Mouse (Mus musculus): ENCODE results near the gene Cx3cl1. TPM values are rescaled to one million over a fixed set of nuclear protein-coding genes. Genes with fewer than 3 reads are reported as not detected.
A peak's percentile ranks its signal among the peaks of the same experiment; 100 is the strongest.

The Cx3cl1 gene
- polyA plus RNA-seq, 1 experiment = 33.8 TPM

DNA sequence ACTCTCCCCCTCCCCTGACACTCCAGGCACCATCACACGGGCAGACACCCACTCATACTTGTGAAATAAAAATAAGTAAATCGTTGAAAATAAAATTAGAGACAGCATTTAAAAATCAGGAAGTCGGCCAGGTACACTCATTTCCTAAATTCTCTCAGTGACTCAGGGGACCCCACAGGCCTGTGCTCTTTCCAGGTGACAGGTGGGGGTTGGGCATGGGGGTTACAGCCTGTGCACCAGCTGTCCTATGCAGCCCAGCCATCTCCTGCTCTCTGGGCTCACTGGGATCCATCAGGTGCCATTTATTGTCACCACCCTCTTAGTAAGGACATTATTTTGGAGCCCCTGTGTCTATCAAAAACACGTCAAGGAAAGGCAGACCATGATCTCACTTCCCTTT lies 12.1 kb downstream of the Cx3cl1 start:
- 20% methylated on average over 4 of the region's 4 CpGs for WGBS
- DNase-seq = no peak

DNA sequence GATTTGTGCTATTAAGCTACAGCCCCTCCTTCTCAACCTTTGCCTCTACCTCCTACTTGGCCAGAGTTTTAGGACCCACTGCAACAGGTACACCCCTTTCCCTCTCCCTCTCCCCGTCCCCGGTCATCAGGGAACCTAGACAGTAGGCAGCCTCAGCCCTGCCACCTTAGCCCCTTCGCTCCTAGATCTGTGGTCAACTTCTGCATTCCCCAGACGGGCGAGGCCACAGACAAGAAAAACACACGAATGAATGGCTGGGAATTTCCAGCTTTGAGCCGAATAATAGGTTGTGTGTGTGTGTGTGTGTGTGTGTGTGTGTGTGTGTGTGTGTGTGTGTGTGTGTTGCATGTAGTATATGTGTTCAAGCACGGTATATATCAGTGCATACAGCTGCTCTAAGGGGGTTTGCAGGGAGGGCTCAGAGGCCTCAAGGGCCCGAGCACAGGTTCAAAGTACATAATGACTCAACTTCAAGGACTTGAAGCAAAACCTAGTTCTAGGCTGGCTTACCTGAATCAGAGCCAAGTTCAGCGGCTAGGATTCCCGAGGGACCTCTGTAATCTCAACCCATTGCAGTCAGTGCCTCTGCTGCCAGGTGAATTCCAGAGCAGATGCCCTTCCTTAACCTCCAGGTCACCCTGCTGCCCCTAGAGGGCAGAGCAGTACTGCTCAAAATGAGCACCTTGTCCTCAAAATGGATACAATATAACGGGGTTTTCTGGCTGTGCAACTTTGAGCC lies 13.6 kb downstream of the Cx3cl1 start:
- DNase-seq = peak; percentile 43
- Histone ChIP-seq H3K4me3 (ENCODE audit: control insufficient read depth, insufficient read depth, low read length) (no peak overlapping the region), H3K4me1 (replicated peaks; ENCODE audit: control insufficient read depth, insufficient read depth, low read length) (no peaks in the 10 kb centered on the region; the same call in 1 of the 2 replicates), H3K27me3 (ENCODE audit: control insufficient read depth, insufficient read depth, low read length) (no peaks in the 10 kb centered on the region), H3K27ac (ENCODE audit: control insufficient read depth, insufficient read depth, low read length) (no peak overlapping the region), H3K36me3 (ENCODE audit: control insufficient read depth, insufficient read depth, low read length) (no peaks in the 10 kb centered on the region)
- WGBS = 63% methylated on average over 12 of the region's 12 CpGs
- no peak for TF ChIP-seq POLR2A (IDR thresholded peaks at IDR 0.05; ENCODE audit: control insufficient read depth, extremely low read depth, insufficient read depth, low read length, poor library complexity)
- no peak for TF ChIP-seq CTCF (IDR thresholded peaks at IDR 0.05; ENCODE audit: borderline replicate concordance, control insufficient read depth, extremely low read depth, insufficient read depth, low read length, poor library complexity)

More for the DNA sequence above, 12.1 kb downstream of the Cx3cl1 start:
- no peak overlapping the region for H3K4me3 ChIP-seq (ENCODE audit: control insufficient read depth, insufficient read depth, low read length)
- peaks cover 4% of the 10 kb centered on the region; the same call in 1 of the 2 replicates for H3K4me1 ChIP-seq (replicated peaks; ENCODE audit: control insufficient read depth, insufficient read depth, low read length)
- no peaks in the 10 kb centered on the region for H3K27me3 ChIP-seq (ENCODE audit: control insufficient read depth, insufficient read depth, low read length)
- no peak overlapping the region for H3K27ac ChIP-seq (ENCODE audit: control insufficient read depth, insufficient read depth, low read length)
- TF ChIP-seq POLR2A (IDR thresholded peaks at IDR 0.05; ENCODE audit: control insufficient read depth, extremely low read depth, insufficient read depth, low read length, poor library complexity) (no peak), CTCF (IDR thresholded peaks at IDR 0.05; ENCODE audit: borderline replicate concordance, control insufficient read depth, extremely low read depth, insufficient read depth, low read length, poor library complexity) (no peak)
- no peaks in the 10 kb centered on the region for H3K36me3 ChIP-seq (ENCODE audit: control insufficient read depth, insufficient read depth, low read length)

DNA sequence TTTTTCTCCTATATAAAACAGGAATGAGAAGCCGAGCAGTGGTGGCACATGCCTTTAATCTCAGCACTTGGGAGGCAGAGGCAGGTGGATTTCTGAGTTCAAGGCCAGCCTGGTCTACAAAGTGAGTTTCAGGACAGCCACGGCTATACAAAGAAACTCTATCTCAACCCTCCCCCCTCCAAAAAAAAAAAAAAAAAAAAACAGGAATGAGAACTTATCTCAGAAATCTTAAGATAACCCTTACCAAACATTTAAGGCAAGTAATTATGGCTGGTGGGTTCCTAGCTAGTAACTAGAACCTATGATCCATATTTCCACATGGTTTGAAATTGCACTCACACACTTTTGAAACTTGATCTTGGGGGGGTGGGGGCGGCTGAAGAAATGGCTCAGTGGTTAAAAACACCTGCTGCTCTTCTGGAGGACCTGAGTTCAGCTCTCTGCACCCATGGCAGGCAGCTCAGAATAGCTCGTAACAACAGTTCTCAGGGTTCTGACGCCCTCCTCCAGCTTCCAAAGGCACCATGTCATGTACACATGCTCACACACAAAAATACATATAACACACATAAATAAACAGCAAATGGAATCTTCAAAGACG lies 14.3 kb downstream of the Cx3cl1 start:
- Histone ChIP-seq H3K27ac (ENCODE audit: control insufficient read depth, insufficient read depth, low read length) (no peak overlapping the region), H3K4me3 (ENCODE audit: control insufficient read depth, insufficient read depth, low read length) (no peak overlapping the region), H3K27me3 (ENCODE audit: control insufficient read depth, insufficient read depth, low read length) (no peaks in the 10 kb centered on the region), H3K36me3 (ENCODE audit: control insufficient read depth, insufficient read depth, low read length) (no peaks in the 10 kb centered on the region), H3K4me1 (replicated peaks; ENCODE audit: control insufficient read depth, insufficient read depth, low read length) (no peaks in the 10 kb centered on the region; the same call in 1 of the 2 replicates)
- TF ChIP-seq POLR2A (IDR thresholded peaks at IDR 0.05; ENCODE audit: control insufficient read depth, extremely low read depth, insufficient read depth, low read length, poor library complexity) = no peak
- TF ChIP-seq CTCF (IDR thresholded peaks at IDR 0.05; ENCODE audit: borderline replicate concordance, control insufficient read depth, extremely low read depth, insufficient read depth, low read length, poor library complexity) = no peak
- DNase-seq = no peak
- 71% methylated on average over 6 of the region's 6 CpGs for WGBS

DNA sequence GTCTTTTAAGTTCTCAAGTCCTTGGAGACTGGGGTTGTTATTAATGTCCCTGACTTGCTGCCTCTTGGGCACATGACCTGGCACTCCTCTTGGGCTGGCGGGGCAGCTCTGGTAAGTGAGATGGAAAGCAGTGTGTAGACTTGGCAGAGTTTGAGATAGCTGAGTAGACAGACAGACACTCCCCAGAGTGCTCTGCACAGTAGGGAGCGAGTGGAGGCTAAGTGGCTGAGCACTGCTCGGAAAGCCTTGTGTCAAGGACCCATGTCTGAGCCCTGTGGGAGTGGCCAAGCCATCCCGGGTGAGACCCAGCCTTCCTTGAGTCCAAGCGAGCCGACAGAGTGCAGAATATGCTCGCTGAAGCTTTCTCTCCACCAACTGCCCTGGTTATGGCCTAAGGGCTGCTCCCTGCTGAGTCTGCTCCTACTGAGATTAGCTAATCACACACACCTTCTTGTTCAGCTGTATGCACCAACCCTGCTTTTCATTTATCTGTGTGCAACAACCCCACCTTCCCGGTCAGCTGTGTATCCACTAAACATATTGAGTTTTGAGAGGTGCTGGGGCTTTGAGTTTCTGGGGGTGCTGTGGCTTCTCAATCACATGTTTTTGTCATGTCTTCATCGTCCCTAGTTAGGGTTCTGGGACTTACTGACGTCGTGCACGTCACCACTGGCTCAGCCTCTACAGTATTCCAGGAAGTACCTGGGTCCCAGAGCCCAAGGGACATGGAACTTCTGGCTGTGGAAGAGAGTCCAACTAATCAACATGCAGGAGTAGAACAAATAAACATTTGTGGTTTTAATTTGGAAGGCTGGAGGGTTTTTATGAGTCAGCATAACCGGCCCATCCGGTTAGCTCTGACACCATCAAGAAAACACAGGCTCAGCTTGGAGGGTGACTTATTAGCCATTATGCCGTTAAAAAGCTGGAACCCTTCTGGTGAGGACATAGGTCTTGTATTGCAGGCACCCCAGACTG lies 16.0 kb downstream of the Cx3cl1 start:
- Histone ChIP-seq H3K36me3 (ENCODE audit: control insufficient read depth, insufficient read depth, low read length) (no peaks in the 10 kb centered on the region), H3K4me3 (ENCODE audit: control insufficient read depth, insufficient read depth, low read length) (no peak overlapping the region), H3K27me3 (ENCODE audit: control insufficient read depth, insufficient read depth, low read length) (no peaks in the 10 kb centered on the region), H3K4me1 (replicated peaks; ENCODE audit: control insufficient read depth, insufficient read depth, low read length) (no peaks in the 10 kb centered on the region), H3K27ac (ENCODE audit: control insufficient read depth, insufficient read depth, low read length) (no peak overlapping the region)
- no peak for TF ChIP-seq POLR2A (IDR thresholded peaks at IDR 0.05; ENCODE audit: control insufficient read depth, extremely low read depth, insufficient read depth, low read length, poor library complexity)
- TF ChIP-seq CTCF (IDR thresholded peaks at IDR 0.05; ENCODE audit: borderline replicate concordance, control insufficient read depth, extremely low read depth, insufficient read depth, low read length, poor library complexity) = no peak
- DNase-seq = no peak
- WGBS = 89% methylated on average over 15 of the region's 15 CpGs

GRCm38 (mm10) chr8:94789256-94789955 lies 17.6 kb downstream of the Cx3cl1 start:
- 93% methylated on average over 10 of the region's 10 CpGs for WGBS
- no peaks in the 10 kb centered on the region for H3K36me3 ChIP-seq (ENCODE audit: control insufficient read depth, insufficient read depth, low read length)
- H3K27ac ChIP-seq (ENCODE audit: control insufficient read depth, insufficient read depth, low read length) = no peak overlapping the region
- H3K4me3 ChIP-seq (ENCODE audit: control insufficient read depth, insufficient read depth, low read length) = no peak overlapping the region
- no peaks in the 10 kb centered on the region for H3K4me1 ChIP-seq (replicated peaks; ENCODE audit: control insufficient read depth, insufficient read depth, low read length)
- DNase-seq = no peak
- H3K27me3 ChIP-seq (ENCODE audit: control insufficient read depth, insufficient read depth, low read length) = no peaks in the 10 kb centered on the region
- TF ChIP-seq POLR2A (IDR thresholded peaks at IDR 0.05; ENCODE audit: control insufficient read depth, extremely low read depth, insufficient read depth, low read length, poor library complexity) (no peak), CTCF (IDR thresholded peaks at IDR 0.05; ENCODE audit: borderline replicate concordance, control insufficient read depth, extremely low read depth, insufficient read depth, low read length, poor library complexity) (no peak)
